Mouse (Mus musculus): ENCODE measurements around the gene Acads.
"Not testable (repeated sequence)": the region's sequence is repeated elsewhere in the genome, so short reads cannot be mapped to it uniquely, and the experiment has no call there.

Acads gene

DNA sequence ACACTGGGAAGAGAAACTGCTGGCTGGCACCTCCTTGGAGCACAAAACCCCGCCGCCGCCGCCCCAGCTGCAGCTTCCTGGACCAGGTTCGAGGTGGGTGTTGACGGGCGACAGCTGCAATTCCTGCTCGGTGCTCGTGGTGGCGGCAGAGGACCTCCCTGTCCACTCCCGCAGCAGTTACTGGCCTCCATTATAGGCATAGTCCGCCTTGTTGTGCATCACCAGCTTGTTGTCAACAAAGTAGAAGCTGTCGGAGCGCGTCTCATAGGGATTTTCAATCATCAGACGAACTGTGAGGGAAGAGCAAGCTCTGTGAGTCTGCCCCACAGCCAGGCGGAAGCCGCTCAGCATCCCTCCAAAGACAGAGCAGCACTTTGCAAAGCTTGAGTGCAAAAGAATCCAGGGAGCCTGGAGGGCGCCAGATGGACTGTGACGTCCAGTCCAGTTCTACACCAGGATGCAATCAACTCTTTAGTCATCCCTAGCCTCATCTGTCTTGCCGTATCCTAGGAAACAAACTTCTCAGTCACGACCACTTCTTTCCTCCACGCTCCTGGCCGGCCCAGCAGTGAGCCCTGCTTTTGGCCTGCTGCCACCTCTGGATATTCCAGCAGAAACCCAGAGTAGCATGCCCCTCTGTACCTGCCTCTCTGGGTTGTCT is 6.2 kb upstream of the Acads start:
- peak; percentile 71 to 85 for DNase-seq (ENCODE audit: low spot score in 2 of 2)

DNA sequence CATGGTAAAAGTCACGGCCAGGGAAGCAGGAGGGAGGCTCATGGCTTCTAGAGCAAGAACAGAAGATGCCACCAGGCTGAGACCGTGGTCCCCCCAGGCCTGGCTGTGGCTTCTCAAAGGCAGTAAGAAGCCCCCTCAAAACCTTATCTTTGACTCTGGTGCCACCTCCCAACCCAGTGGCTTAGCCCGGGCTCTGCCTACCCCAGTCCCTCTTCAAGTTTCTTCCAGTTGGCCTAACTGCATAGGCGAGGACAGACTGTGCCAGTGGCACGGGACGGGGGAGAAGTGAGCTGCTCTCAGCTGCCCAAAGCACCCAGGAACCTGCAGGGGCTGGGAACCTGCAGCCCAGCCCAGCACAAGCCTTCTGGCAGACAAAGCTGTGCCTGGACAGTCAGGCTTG is 5.5 kb upstream of the Acads start:
- no peak for DNase-seq (ENCODE audit: low spot score in 2 of 2)

- DNase-seq (ENCODE audit: low spot score in 2 of 2) = no peak
Measured at GRCm38 (mm10) chr5:115120978-115121377, 1.8 kb upstream of the Acads start.

GRCm38 (mm10) chr5:115117467-115117866 is 1.7 kb downstream of the Acads start:
- no peak for DNase-seq (ENCODE audit: low spot score in 2 of 2)

- DNase-seq (ENCODE audit: low spot score in 2 of 2) = no peak
Measured at GRCm38 (mm10) chr5:115116426-115116825, 2.7 kb downstream of the Acads start.

- no peak for DNase-seq (ENCODE audit: low spot score in 2 of 2)
Measured at GRCm38 (mm10) chr5:115114501-115114900, 4.6 kb downstream of the Acads start.

DNA sequence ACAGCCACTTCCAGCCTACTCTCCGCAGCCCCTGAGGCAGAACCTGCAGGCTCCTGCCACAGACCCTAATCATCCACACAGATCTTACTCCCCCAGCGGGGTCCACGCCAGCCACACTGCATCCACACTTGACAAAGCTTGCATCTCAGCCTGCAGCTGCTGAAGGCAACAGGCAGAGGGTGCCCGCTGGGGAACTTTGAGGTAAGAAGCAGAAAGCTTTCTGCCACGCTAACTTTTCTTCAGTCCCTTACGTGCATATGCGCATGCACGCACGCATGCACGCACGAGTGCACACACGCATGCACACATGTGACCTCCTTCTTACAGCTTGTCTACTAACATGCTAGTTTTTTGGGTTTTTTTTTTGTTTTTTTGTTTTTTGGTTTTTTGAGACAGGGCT is 5.9 kb downstream of the Acads start:
- DNase-seq (ENCODE audit: low spot score in 2 of 2) = no peak

DNA sequence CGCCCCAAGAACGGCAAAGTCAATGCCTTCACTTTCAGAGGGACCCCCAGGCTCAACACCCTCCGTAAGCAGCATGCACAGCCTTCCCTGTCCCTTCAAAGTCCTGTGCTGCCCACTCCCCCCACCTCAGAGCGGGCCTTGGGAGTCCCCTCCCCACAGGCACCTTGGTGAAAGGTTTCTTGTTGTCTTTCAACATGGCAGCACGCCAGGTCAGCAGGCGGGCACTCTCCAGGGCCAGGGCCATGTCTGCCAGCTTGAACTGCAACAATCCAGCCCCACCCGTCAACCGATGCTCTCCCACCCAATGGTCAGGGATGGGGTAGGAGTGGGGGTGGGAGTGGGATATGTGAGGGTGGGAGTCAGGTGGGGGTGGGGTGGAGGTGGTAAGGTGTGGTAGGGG is 8.0 kb downstream of the Acads start:
- DNase-seq (ENCODE audit: low spot score in 2 of 2) = no peak

DNA sequence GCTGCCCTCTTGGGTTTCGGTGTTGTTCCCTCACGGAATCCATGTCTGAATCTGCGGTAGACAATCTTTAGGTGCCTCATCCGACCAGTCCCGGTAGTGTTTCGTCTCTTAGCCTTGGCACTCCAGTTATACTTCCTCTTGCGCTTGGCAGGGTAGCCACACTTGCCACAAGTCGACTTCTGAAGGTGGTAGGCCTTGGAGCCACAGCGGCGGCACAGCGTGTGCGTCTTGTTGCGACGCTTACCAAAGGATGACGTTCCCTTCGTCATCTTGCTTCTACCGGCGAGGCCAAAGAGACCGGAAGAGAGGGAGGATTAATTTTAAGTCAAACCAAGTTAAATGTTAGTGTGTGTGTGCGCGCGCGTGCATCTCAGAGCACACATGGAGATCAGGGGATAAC is 15.9 kb downstream of the Acads start:
- not testable (repeated sequence) for DNase-seq (ENCODE audit: low spot score in 2 of 2)

DNA sequence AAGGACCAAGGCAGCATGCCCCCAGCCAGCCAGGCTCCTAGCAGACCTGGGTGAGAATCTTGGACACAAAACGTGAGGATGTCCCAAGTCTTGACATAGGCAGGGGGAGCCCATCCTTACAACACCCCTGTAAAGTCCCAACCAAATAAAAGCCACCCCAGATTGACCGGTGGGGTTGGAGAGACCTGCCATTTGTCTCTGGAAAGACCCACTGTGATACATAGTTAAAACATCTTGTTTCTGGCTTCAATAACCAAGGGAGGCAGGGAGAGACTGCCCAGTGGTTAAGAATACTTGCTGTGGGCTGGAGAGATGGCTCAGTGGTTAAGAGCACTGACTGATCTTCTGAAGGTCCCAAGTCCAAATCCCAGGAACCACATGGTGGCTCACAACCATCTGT is 16.9 kb downstream of the Acads start:
- no peak for DNase-seq (ENCODE audit: low spot score in 2 of 2)

- no peak for DNase-seq (ENCODE audit: low spot score in 2 of 2)
Measured at GRCm38 (mm10) chr5:115100473-115100872, 18.7 kb downstream of the Acads start.

DNA sequence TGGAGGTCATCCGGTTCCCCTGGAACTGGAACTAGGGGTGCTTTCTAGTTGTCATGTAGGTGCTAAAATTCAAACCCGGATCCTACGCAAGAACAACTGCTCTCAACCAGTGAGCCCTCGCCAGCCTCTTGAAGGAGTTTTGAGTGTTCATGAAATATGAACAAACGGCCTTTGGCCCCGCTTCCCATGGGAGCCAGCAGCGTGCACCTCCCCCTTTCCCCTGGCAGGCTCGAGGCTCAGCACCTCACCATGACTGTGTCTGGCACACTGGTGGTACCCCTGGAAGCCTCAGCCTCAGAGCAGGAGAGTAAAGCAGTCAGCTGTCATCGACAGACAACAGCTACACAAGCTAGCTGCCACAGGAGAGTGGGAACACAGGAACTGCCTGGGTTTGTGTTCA is 19.2 kb downstream of the Acads start:
- DNase-seq (ENCODE audit: low spot score in 2 of 2) = no peak

DNA sequence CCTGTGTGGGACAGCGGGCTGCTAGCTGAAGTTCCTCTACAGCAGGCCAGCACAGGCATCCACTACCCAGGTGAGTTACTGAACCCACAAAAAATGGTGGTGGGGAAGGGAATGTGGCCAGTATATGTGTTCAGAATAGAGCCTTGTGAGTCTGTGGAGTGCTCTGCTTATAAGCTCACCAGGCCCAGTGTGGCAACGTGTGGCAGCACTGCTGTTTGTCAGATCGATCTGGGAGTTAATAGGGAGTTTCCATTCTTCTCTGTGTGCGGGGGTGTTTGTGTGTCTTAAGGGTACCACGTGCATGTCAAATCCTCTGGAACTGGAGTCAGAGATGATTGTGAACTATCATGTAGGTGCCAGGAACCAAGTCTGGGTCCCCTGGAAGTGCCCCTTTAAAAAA is 19.6 kb downstream of the Acads start:
- no peak for DNase-seq (ENCODE audit: low spot score in 2 of 2)

- no peak for DNase-seq (ENCODE audit: low spot score in 2 of 2)
Measured at GRCm38 (mm10) chr5:115098195-115098594, 21.0 kb downstream of the Acads start, which contains the start of gene Gm10401. Gene Gm10401, minus strand, starts transcription at chr5:115098295.

DNA sequence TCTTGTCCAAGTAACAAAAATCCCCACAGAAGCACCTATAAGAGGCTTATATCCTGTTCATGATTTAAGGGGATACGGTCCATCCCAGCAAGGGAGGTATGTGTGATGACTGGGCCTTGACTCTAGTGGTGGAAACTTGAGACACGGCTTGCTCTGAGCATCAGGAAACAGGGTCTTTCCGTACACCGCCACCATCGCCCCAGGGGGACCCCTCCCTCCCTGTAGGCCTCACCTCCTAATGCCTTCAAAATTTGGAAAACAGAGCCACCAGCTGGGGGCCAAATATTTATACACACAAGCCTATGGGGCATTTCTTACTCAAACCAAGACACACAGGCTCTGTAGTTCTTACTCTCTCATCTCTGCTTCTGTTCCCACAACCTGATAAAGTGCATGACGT is 27.4 kb downstream of the Acads start:
- no peak for DNase-seq (ENCODE audit: low spot score in 2 of 2)

- no peak for DNase-seq (ENCODE audit: low spot score in 2 of 2)
Measured at GRCm38 (mm10) chr5:115091015-115091414, 28.1 kb downstream of the Acads start.

DNA sequence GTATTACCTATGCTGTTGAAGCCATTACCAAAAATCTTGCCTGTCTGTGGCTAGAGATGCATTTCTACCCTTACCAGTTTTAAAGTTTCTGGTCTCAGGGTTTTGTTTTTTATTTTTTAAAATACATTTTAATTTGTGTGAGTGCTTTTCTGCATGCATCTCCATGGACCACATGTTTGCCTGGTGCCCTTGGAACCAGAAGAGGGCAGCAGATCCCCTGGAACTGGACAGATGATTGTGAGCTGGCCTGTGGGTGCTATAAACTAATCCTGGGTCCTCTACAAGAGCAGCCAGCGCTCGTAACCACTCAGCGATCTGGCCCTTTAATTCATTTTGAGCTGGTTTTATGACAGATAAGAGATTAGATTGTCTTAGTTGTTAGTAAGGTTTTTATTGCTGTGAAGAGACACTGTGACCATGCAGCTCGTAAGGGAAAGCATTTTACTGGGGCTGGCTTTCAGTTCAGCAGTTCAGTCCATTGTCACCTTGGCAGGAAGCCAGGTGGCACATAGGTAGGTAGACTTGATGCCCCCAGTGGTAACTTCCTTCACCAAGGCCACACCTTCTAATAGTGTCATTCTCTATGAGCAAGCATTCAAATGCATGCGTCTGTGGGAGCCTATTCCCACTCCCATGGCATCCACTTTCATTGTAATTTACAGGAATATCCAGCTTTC is 29.4 kb downstream of the Acads start:
- no peak for DNase-seq (ENCODE audit: low spot score in 2 of 2)

GRCm38 (mm10) chr5:115085675-115086074 is 33.5 kb downstream of the Acads start:
- DNase-seq (ENCODE audit: low spot score in 2 of 2) = no peak

GRCm38 (mm10) chr5:115083492-115083891 is 35.7 kb downstream of the Acads start:
- DNase-seq (ENCODE audit: low spot score in 2 of 2) = no peak

GRCm38 (mm10) chr5:115081636-115082035 is 37.5 kb downstream of the Acads start:
- DNase-seq (ENCODE audit: low spot score in 2 of 2) = no peak

DNA sequence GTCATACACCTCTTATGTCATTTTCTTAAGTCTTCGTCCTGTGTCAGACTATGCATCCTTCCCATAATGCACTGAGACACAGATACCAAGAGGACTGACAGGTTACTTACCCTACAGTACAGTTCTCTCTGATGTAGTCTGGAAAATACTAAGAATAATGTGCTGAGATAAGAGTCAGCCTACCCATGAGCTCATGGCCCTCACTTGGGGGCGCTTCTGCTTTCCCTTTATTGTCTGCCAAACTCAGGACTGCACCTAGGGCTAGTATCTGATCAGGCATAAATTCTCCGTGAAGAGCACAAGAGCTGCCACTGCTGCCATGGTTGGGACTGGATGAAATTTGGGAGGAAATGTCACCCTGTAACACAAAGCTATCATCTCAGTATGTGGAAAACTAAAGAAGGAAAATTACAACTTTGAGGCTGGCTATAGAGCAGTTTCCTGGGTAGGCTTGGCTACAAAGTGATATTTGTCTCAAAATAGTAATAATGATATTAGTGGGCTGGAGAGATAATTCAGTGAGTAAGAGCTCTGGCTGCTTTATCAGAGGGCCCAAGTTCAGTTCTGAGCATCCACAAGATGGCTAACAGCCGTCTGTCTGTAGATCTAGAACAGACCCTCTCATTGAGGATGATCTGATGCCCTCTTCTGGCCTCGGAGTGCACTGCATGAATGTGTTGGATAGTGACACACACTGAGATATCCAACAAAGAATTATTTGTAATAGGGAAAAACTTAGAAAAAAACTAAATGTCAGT is 42.8 kb downstream of the Acads start:
- peak; percentile 30 to 59 for DNase-seq (ENCODE audit: low spot score in 2 of 2)

GRCm38 (mm10) chr5:115074749-115075148 is 44.4 kb downstream of the Acads start:
- no peak for DNase-seq (ENCODE audit: low spot score in 2 of 2)

- not testable (repeated sequence) for DNase-seq (ENCODE audit: low spot score in 2 of 2)
Measured at GRCm38 (mm10) chr5:115073306-115073705, 45.8 kb downstream of the Acads start.
